Mouse (Mus musculus) thymus, adult 2 months (tissue): ENCODE measurements around the gene Zzef1. TPM values are rescaled to one million over a fixed set of nuclear protein-coding genes. Genes with fewer than 3 reads are reported as not detected.

Experiments used
- DNase-seq: peaks from one replicate; pipeline ENCODE4 v3.0.0; 2021
- H3K27ac ChIP-seq: fragments of 200-500 bp; 2 replicates; pipeline ENCODE4 v1.5.1; 2012; ENCODE audit warnings: low read length, control low read depth; ENCODE audit not compliant: control insufficient read depth, insufficient read depth
- H3K27me3 ChIP-seq: fragments of 200-500 bp; 2 replicates; pipeline ENCODE4 v1.6.1; 2012; ENCODE audit warnings: mild to moderate bottlenecking, low read length, moderate library complexity, mixed read lengths; ENCODE audit not compliant: control insufficient read depth, insufficient read depth
- H3K36me3 ChIP-seq: fragments of 200-500 bp; 2 replicates; pipeline ENCODE4 v1.6.1; 2012; ENCODE audit warnings: mild to moderate bottlenecking, low read length, moderate library complexity; ENCODE audit not compliant: control insufficient read depth, insufficient read depth
- H3K4me1 ChIP-seq: fragments of 200-500 bp; replicated peaks from 2 replicates; pipeline ENCODE4 v1.6.1; 2012; ENCODE audit warnings: low read length; ENCODE audit not compliant: control insufficient read depth, insufficient read depth
- H3K4me3 ChIP-seq: fragments of 200-500 bp; 2 replicates; pipeline ENCODE4 v1.5.1; 2012; ENCODE audit warnings: mild to moderate bottlenecking, low read length, control low read depth, moderate library complexity; ENCODE audit not compliant: control insufficient read depth, insufficient read depth
- CTCF ChIP-seq: fragments of 200-500 bp; IDR thresholded peaks from 2 replicates; pipeline ENCODE4 v1.5.1; 2012; ENCODE audit warnings: mild to moderate bottlenecking, control low read depth, low read length, moderate library complexity, borderline replicate concordance; ENCODE audit not compliant: control insufficient read depth, poor library complexity, insufficient read depth; ENCODE audit errors: extremely low read depth
- POLR2A ChIP-seq: fragments of 200-500 bp; IDR thresholded peaks from 2 replicates; pipeline ENCODE4 v1.6.1; 2012; ENCODE audit warnings: mild to moderate bottlenecking, low read length, control low read depth, moderate library complexity; ENCODE audit not compliant: control insufficient read depth, poor library complexity, insufficient read depth; ENCODE audit errors: extremely low read depth
- WGBS: fragments of 180-500 bp; shearing (Covaris S2); methylation state at CpG from one replicate; pipeline ENCODE4 v1.1.7; 2018; 5-methylcytosine and 5-hydroxymethylcytosine counted together
- polyA plus RNA-seq: library from polyadenylated mRNA; depleted of rRNA; stranded (reverse); fragments of >200 nt; gene quantifications from 2 replicates; pipeline ENCODE4 v1.2.3, GENCODE M21; 2012

Gene Zzef1
- polyA plus RNA-seq, 1 experiment = 52.8 TPM

GRCm38 (mm10) chr11:72847831-72848628, 52.0 kb downstream of the Zzef1 start:
- TF ChIP-seq POLR2A (no peak), CTCF (no peak)
- WGBS = 91% methylated on average over 1 of the region's 1 CpGs
- no peak for DNase-seq
- Histone ChIP-seq H3K4me3 (no peak overlapping the region), H3K27me3 (no peaks in the 10 kb centered on the region), H3K27ac (no peak overlapping the region), H3K4me1 (no peaks in the 10 kb centered on the region), H3K36me3 (peaks cover 52% of the 10 kb centered on the region)

GRCm38 (mm10) chr11:72850419-72851131, 54.5 kb downstream of the Zzef1 start:
- Histone ChIP-seq H3K4me1 (no peaks in the 10 kb centered on the region), H3K4me3 (no peak overlapping the region), H3K27me3 (no peaks in the 10 kb centered on the region), H3K27ac (no peak overlapping the region), H3K36me3 (peaks cover 65% of the 10 kb centered on the region)
- over 99% methylated on average over 9 of the region's 9 CpGs for WGBS
- TF ChIP-seq CTCF = no peak
- TF ChIP-seq POLR2A = no peak
- DNase-seq = no peak

- DNase-seq = no peak
- H3K4me3 ChIP-seq = no peak overlapping the region
- no peak for TF ChIP-seq POLR2A
- H3K36me3 ChIP-seq = peaks cover 71% of the 10 kb centered on the region
- no peak overlapping the region for H3K27ac ChIP-seq
- 96% methylated on average over 4 of the region's 4 CpGs for WGBS
- H3K4me1 ChIP-seq = no peaks in the 10 kb centered on the region
- H3K27me3 ChIP-seq = no peaks in the 10 kb centered on the region
These were observed 55.2 kb downstream of the Zzef1 start for GRCm38 (mm10) chr11:72851214-72851613.

GRCm38 (mm10) chr11:72852122-72852521, 56.1 kb downstream of the Zzef1 start:
- TF ChIP-seq CTCF (no peak), POLR2A (no peak)
- H3K27ac ChIP-seq = no peak overlapping the region
- no peak for DNase-seq
- H3K36me3 ChIP-seq = peaks cover 80% of the 10 kb centered on the region
- 97% methylated on average over 1 of the region's 1 CpGs for WGBS
- no peak overlapping the region for H3K4me3 ChIP-seq
- no peaks in the 10 kb centered on the region for H3K27me3 ChIP-seq
- H3K4me1 ChIP-seq = no peaks in the 10 kb centered on the region

GRCm38 (mm10) chr11:72853086-72853485, 57.1 kb downstream of the Zzef1 start:
- TF ChIP-seq CTCF (no peak), POLR2A (no peak)
- no peaks in the 10 kb centered on the region for H3K27me3 ChIP-seq
- no peak overlapping the region for H3K27ac ChIP-seq
- WGBS = 96% methylated on average over 4 of the region's 4 CpGs
- no peaks in the 10 kb centered on the region for H3K4me1 ChIP-seq
- H3K4me3 ChIP-seq = no peak overlapping the region
- peaks cover 86% of the 10 kb centered on the region for H3K36me3 ChIP-seq
- no peak for DNase-seq

- Histone ChIP-seq H3K27ac (no peak overlapping the region), H3K27me3 (no peaks in the 10 kb centered on the region), H3K36me3 (peaks cover 84% of the 10 kb centered on the region), H3K4me1 (no peaks in the 10 kb centered on the region), H3K4me3 (no peak overlapping the region)
- WGBS = 95% methylated on average over 3 of the region's 3 CpGs
- DNase-seq = no peak
- TF ChIP-seq CTCF (no peak), POLR2A (no peak)
These were observed 58.2 kb downstream of the Zzef1 start for GRCm38 (mm10) chr11:72854251-72854650.

- DNase-seq = no peak
- 100% methylated on average over 2 of the region's 2 CpGs for WGBS
- no peak overlapping the region for H3K4me3 ChIP-seq
- H3K36me3 ChIP-seq = peaks cover 87% of the 10 kb centered on the region
- H3K4me1 ChIP-seq = no peaks in the 10 kb centered on the region
- TF ChIP-seq CTCF = no peak
- no peak for TF ChIP-seq POLR2A
- no peaks in the 10 kb centered on the region for H3K27me3 ChIP-seq
- H3K27ac ChIP-seq = no peak overlapping the region
These were observed 60.7 kb downstream of the Zzef1 start for GRCm38 (mm10) chr11:72856764-72857163.
